Mouse (Mus musculus): ENCODE measurements around the gene Gm10228. TPM values are rescaled to one million over a fixed set of nuclear protein-coding genes. Genes with fewer than 3 reads are reported as not detected.
"Not testable (repeated sequence)": the region's sequence is repeated elsewhere in the genome, so short reads cannot be mapped to it uniquely, and the experiment has no call there.

Gm10228 gene
- total RNA-seq (2015; ENCODE audit: low replicate concordance) = not detected in 2 replicates
- not detected in 2 replicates for total RNA-seq (2017; ENCODE audit: low replicate concordance)

GRCm38 (mm10) chr16:89041372-89041771, at the start of gene Gm10228:
Gm10228 (minus strand) TSS chr16:89041472.
- ATAC-seq (replicated peaks; ENCODE audit: low FRiP score, poor library complexity, severe bottlenecking) = not testable (repeated sequence)

- not testable (repeated sequence) for ATAC-seq (replicated peaks; ENCODE audit: low FRiP score, poor library complexity, severe bottlenecking)
These were observed 29.8 kb upstream of the Gm10228 start for GRCm38 (mm10) chr16:89071041-89071440.

DNA sequence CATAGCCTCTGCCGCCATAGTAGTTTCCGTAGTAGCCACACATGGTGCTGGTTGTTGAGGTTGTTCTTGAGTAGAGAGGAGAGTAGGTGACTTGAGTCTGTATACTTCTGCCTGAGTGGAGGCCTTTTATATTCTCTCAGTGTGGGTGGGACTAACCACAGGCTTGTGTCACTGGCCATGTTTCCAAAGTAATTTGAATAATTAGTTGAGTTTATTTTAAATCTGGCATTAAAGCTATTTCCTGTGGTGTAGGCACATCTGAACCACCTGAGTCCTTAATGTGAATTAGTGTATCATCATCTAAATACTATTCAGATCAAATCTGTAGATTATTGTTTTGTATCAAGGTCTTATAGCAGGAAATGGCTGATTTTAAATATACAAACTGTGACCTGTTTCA, 22.6 kb upstream of the Gm10228 start, which contains the start of gene 1110025L11Rik:
TSS of gene 1110025L11Rik (minus strand) at position 101 of the 400 bp plus-strand sequence.
- not testable (repeated sequence) for ATAC-seq (replicated peaks; ENCODE audit: low FRiP score, poor library complexity, severe bottlenecking)

DNA sequence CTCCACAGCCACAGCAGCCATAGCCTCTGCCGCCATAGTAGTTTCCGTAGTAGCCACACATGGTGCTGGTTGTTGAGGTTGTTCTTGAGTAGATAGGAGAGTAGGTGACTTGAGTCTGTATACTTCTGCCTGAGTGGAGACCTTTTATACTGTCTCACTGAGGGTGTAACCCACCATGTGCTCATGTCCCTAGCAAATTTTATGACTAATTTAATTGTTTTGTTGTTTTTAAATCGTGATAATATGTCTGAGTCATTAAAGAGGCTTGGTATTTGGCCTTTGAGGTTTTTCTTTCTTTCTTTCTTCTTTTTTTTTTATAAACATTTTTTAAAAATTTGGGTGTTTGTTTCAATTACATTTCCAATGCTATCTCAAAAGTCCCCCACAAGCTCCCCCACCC, 6.5 kb upstream of the Gm10228 start, which contains the start of gene Krtap6-5:
TSS of gene Krtap6-5 (minus strand) at position 101 of the 400 bp plus-strand sequence.
- ATAC-seq (replicated peaks; ENCODE audit: low FRiP score, poor library complexity, severe bottlenecking) = no peak

DNA sequence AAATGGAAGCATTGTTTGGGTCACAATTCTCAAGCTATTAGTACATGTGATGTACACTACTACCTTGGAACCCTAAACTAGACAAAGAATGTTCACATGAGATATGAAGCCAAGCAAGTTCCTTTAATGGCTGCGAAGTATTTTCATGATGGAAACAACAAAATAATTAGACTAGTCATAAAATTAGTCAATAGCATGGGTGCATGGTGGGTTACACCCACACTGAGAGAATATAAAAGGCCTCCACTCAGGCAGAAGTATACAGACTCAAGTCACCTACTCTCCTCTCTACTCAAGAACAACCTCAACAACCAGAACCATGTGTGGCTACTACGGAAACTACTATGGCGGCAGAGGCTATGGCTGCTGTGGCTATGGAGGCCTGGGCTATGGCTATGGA, 9.9 kb downstream of the Gm10228 start, which contains the start of gene Krtap6-1:
TSS of gene Krtap6-1 (plus strand) at position 301 of the 400 bp plus-strand sequence.
- not testable (repeated sequence) for ATAC-seq (replicated peaks; ENCODE audit: low FRiP score, poor library complexity, severe bottlenecking)

DNA sequence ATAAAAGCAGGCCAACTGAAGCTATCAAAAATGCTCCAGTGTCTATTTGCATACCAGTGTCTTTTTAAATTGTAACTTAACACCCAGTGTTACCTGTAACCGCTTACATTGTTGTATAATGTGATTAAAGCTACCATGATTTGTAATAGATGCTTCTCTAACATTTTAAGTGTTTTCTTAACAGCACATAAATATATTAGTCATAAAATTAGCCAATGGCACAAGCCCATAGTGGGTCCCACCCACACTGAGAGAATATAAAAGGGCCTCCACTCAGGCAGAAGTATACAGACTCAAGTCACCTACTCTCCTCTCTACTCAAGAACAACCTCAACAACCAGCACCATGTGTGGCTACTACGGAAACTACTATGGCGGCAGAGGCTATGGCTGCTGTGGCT, 26.3 kb downstream of the Gm10228 start, which contains the start of gene Gm10229:
TSS of gene Gm10229 (plus strand) at position 301 of the 400 bp plus-strand sequence.
- not testable (repeated sequence) for ATAC-seq (replicated peaks; ENCODE audit: low FRiP score, poor library complexity, severe bottlenecking)

- ATAC-seq (replicated peaks; ENCODE audit: low FRiP score, poor library complexity, severe bottlenecking) = no peak
These were observed 27.3 kb downstream of the Gm10228 start for GRCm38 (mm10) chr16:89013973-89014372.

DNA sequence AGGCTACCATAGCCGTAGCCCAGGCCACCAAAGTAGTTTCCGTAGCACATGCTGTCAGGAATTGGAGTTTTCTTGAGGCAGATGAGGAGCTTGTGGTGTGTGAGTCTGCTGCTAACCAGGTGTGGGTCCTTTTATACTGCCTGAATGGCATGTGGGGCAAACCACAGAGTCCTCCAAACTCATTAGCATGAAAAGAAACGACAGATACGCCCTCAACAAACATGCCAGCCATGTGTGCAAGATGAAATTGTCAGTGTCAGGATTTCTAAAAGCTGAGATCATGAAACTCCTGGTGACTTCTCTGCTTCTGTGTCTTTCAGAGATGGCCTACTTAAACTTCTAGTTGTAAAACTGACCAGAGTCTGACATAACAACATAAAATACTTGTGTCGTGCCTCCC, 30.6 kb downstream of the Gm10228 start, which contains the start of gene Krtap22-2:
TSS of gene Krtap22-2 (minus strand) at position 101 of the 400 bp plus-strand sequence.
- ATAC-seq (replicated peaks; ENCODE audit: low FRiP score, poor library complexity, severe bottlenecking) = no peak

Other genes with a start within 250 kb of the Gm10228 start
- gene Gm20741, start 229.3 kb downstream of the Gm10228 start, total RNA-seq (2015; ENCODE audit: low replicate concordance) = not detected in 2 replicates
- not detected in 2 replicates for gene Gm20741, start 229.3 kb downstream of the Gm10228 start, total RNA-seq (2017; ENCODE audit: low replicate concordance)
- gene Krtap15, start 221.3 kb downstream of the Gm10228 start, total RNA-seq (2015; ENCODE audit: low replicate concordance) = not detected in 2 replicates
- not detected in 2 replicates for gene Krtap15, start 221.3 kb downstream of the Gm10228 start, total RNA-seq (2017; ENCODE audit: low replicate concordance)
- not detected in 2 replicates for gene Krtap14, start 215.3 kb downstream of the Gm10228 start, total RNA-seq (2015; ENCODE audit: low replicate concordance)
- not detected in 2 replicates for gene Krtap14, start 215.3 kb downstream of the Gm10228 start, total RNA-seq (2017; ENCODE audit: low replicate concordance)
- gene Krtap19-1, start 172.1 kb downstream of the Gm10228 start, total RNA-seq (2015; ENCODE audit: low replicate concordance) = not detected in 2 replicates
- not detected in 2 replicates for gene Krtap19-1, start 172.1 kb downstream of the Gm10228 start, total RNA-seq (2017; ENCODE audit: low replicate concordance)
- not detected in 2 replicates for gene Krtap19-2, start 167.2 kb downstream of the Gm10228 start, total RNA-seq (2015; ENCODE audit: low replicate concordance)
- not detected in 2 replicates for gene Krtap19-2, start 167.2 kb downstream of the Gm10228 start, total RNA-seq (2017; ENCODE audit: low replicate concordance)
- not detected in 2 replicates for gene Krtap19-3, start 163.4 kb downstream of the Gm10228 start, total RNA-seq (2015; ENCODE audit: low replicate concordance)
- gene Krtap19-3, start 163.4 kb downstream of the Gm10228 start, total RNA-seq (2017; ENCODE audit: low replicate concordance) = not detected in 2 replicates
- not detected in 2 replicates for gene Krtap19-4, start 156.4 kb downstream of the Gm10228 start, total RNA-seq (2015; ENCODE audit: low replicate concordance)
- not detected in 2 replicates for gene Krtap19-4, start 156.4 kb downstream of the Gm10228 start, total RNA-seq (2017; ENCODE audit: low replicate concordance)
- not detected in 2 replicates for gene Krtap19-5, start 145.0 kb downstream of the Gm10228 start, total RNA-seq (2015; ENCODE audit: low replicate concordance)
- not detected in 2 replicates for gene Krtap19-5, start 145.0 kb downstream of the Gm10228 start, total RNA-seq (2017; ENCODE audit: low replicate concordance)
- gene Krtap19-9b, start 109.2 kb downstream of the Gm10228 start, total RNA-seq (2015; ENCODE audit: low replicate concordance) = not detected in 2 replicates
- gene Krtap19-9b, start 109.2 kb downstream of the Gm10228 start, total RNA-seq (2017; ENCODE audit: low replicate concordance) = not detected in 2 replicates
- not detected in 2 replicates for gene Krtap16-3, start 78.6 kb downstream of the Gm10228 start, total RNA-seq (2015; ENCODE audit: low replicate concordance)
- gene Krtap16-3, start 78.6 kb downstream of the Gm10228 start, total RNA-seq (2017; ENCODE audit: low replicate concordance) = not detected in 2 replicates
- gene Krtap22-2, start 30.7 kb downstream of the Gm10228 start, total RNA-seq (2015; ENCODE audit: low replicate concordance) = not detected in 2 replicates
- not detected in 2 replicates for gene Krtap22-2, start 30.7 kb downstream of the Gm10228 start, total RNA-seq (2017; ENCODE audit: low replicate concordance)
- gene Gm10229, start 26.2 kb downstream of the Gm10228 start, total RNA-seq (2015; ENCODE audit: low replicate concordance) = not detected in 2 replicates
- gene Gm10229, start 26.2 kb downstream of the Gm10228 start, total RNA-seq (2017; ENCODE audit: low replicate concordance) = not detected in 2 replicates
- not detected in 2 replicates for gene Krtap6-1, start 9.8 kb downstream of the Gm10228 start, total RNA-seq (2015; ENCODE audit: low replicate concordance)
- gene Krtap6-1, start 9.8 kb downstream of the Gm10228 start, total RNA-seq (2017; ENCODE audit: low replicate concordance) = not detected in 2 replicates
- gene Krtap6-5, start 6.4 kb upstream of the Gm10228 start, total RNA-seq (2015; ENCODE audit: low replicate concordance) = not detected in 2 replicates
- gene Krtap6-5, start 6.4 kb upstream of the Gm10228 start, total RNA-seq (2017; ENCODE audit: low replicate concordance) = not detected in 2 replicates
- gene 1110025L11Rik, start 22.5 kb upstream of the Gm10228 start, total RNA-seq (2015; ENCODE audit: low replicate concordance) = not detected in 2 replicates
- gene 1110025L11Rik, start 22.5 kb upstream of the Gm10228 start, total RNA-seq (2017; ENCODE audit: low replicate concordance) = 3.3 TPM in 1 of 2 replicates, not detected in the other
- not detected in 2 replicates for gene Krtap6-3, start 42.5 kb upstream of the Gm10228 start, total RNA-seq (2015; ENCODE audit: low replicate concordance)
- gene Krtap6-3, start 42.5 kb upstream of the Gm10228 start, total RNA-seq (2017; ENCODE audit: low replicate concordance) = not detected in 2 replicates
- gene Gm6358, start 99.4 kb upstream of the Gm10228 start, total RNA-seq (2015; ENCODE audit: low replicate concordance) = not detected in 2 replicates
- not detected in 2 replicates for gene Gm6358, start 99.4 kb upstream of the Gm10228 start, total RNA-seq (2017; ENCODE audit: low replicate concordance)
- not detected in 2 replicates for gene Gm10061, start 109.6 kb upstream of the Gm10228 start, total RNA-seq (2015; ENCODE audit: low replicate concordance)
- not detected in 2 replicates for gene Gm10061, start 109.6 kb upstream of the Gm10228 start, total RNA-seq (2017; ENCODE audit: low replicate concordance)
- gene Gm9789, start 116.5 kb upstream of the Gm10228 start, total RNA-seq (2015; ENCODE audit: low replicate concordance) = not detected in 2 replicates
- not detected in 2 replicates for gene Gm9789, start 116.5 kb upstream of the Gm10228 start, total RNA-seq (2017; ENCODE audit: low replicate concordance)
- not detected in 2 replicates for gene Gm7735, start 128.0 kb upstream of the Gm10228 start, total RNA-seq (2015; ENCODE audit: low replicate concordance)
- not detected in 2 replicates for gene Gm7735, start 128.0 kb upstream of the Gm10228 start, total RNA-seq (2017; ENCODE audit: low replicate concordance)
- gene 1110057P08Rik, start 133.3 kb upstream of the Gm10228 start, total RNA-seq (2015; ENCODE audit: low replicate concordance) = not detected in 2 replicates
- not detected in 2 replicates for gene 1110057P08Rik, start 133.3 kb upstream of the Gm10228 start, total RNA-seq (2017; ENCODE audit: low replicate concordance)
- not detected in 2 replicates for gene Krtap20-2, start 164.4 kb upstream of the Gm10228 start, total RNA-seq (2015; ENCODE audit: low replicate concordance)
- gene Krtap20-2, start 164.4 kb upstream of the Gm10228 start, total RNA-seq (2017; ENCODE audit: low replicate concordance) = not detected in 2 replicates